Mouse (Mus musculus): ENCODE results near the gene P2ry13. TPM values are rescaled to one million over a fixed set of nuclear protein-coding genes. Genes with fewer than 3 reads are reported as not detected.

The P2ry13 gene
- 3.7 and 4.1 TPM in 2 replicates for polyA plus RNA-seq (2012; rRNA removed)

DNA sequence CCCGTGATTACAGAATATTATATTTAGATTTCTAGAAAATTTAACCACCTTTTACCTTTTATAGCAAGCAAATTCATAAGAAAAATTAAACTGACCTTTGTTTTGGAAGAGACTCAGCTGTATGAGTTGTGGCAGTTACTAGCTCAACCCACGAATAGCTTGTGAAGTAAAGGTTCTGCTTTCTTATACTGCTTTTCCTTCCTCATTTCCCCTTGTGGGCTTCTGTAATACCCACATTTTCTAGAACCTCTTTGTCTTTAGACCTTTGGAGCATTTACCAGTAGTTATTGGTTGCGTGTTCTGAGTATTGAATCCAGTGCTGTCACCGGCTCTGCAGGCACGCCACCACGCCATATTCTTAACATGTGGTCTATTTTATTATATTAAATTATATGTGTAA is at the start of gene P2ry13:
TSS of gene P2ry13 (minus strand) at position 156 of the 400 bp plus-strand sequence.
- 97% methylated on average over 6 of the region's 6 CpGs for whole genome bisulfite sequencing
- Histone ChIP-seq H3K27ac (ENCODE audit: insufficient read depth, low read length) (no peak within 1 kb of the TSS), H3K4me3 (replicated peaks; ENCODE audit: insufficient read depth, low read depth, low read length) (no peak within 1 kb of the TSS), H3K27me3 (ENCODE audit: control insufficient read depth, insufficient read depth, low read length) (no peaks in the 10 kb centered on the region), H3K4me1 (ENCODE audit: control insufficient read depth, insufficient read depth, low read length) (peaks cover 4% of the 10 kb centered on the region; the same call in 1 of the 2 replicates)
- no peak for DNase-seq
- TF ChIP-seq POLR2A (IDR thresholded peaks at IDR 0.05; ENCODE audit: borderline replicate concordance, insufficient read depth, low read length) (no peak), CTCF (IDR thresholded peaks at IDR 0.05; ENCODE audit: borderline replicate concordance, insufficient read depth, low read depth, low read length) (no peak)

- H3K4me1 ChIP-seq (ENCODE audit: control insufficient read depth, insufficient read depth, low read length), result no peaks in the 10 kb centered on the region
- H3K4me3 ChIP-seq (replicated peaks; ENCODE audit: insufficient read depth, low read depth, low read length), result no peak overlapping the region
- no peaks in the 10 kb centered on the region for H3K27me3 ChIP-seq (ENCODE audit: control insufficient read depth, insufficient read depth, low read length)
- no peak overlapping the region for H3K27ac ChIP-seq (ENCODE audit: insufficient read depth, low read length)
- WGBS, result 68% methylated on average over 20 of the region's 20 CpGs
- DNase-seq, result no peak
- TF ChIP-seq POLR2A (IDR thresholded peaks at IDR 0.05; ENCODE audit: borderline replicate concordance, insufficient read depth, low read length), result no peak
- TF ChIP-seq CTCF (IDR thresholded peaks at IDR 0.05; ENCODE audit: borderline replicate concordance, insufficient read depth, low read depth, low read length), result no peak
Measured at GRCm38 (mm10) chr3:59257740-59258664, 47.3 kb upstream of the P2ry13 start.

GRCm38 (mm10) chr3:59250454-59250853 is 39.8 kb upstream of the P2ry13 start:
- WGBS, result 84% methylated on average over 1 of the region's 1 CpGs

DNA sequence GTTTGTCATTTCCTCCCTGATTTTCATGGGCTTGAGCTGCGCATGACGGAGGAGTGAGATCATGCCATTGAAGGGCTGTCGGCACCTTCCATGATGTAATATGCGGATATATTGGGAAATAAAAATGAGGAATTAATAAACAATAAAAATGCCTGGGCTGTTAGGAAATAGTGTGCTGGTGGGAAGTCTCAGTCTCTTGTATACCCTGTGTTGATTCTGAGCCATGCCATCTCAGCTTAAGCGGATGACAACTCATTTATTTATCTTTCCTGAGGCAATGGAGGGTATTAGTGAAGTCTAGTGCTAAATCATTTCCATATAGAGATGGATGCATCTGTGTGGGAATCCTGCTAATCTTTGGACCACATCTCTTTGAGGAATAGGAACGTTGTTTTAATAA is 37.3 kb upstream of the P2ry13 start:
- no peak overlapping the region for H3K27ac ChIP-seq (ENCODE audit: insufficient read depth, low read length)

More at GRCm38 (mm10) chr3:59250454-59250853, 39.8 kb upstream of the P2ry13 start:
- DNase-seq, result no peak
- Histone ChIP-seq H3K27ac (ENCODE audit: insufficient read depth, low read length) (no peak overlapping the region), H3K27me3 (ENCODE audit: control insufficient read depth, insufficient read depth, low read length) (no peaks in the 10 kb centered on the region), H3K4me1 (ENCODE audit: control insufficient read depth, insufficient read depth, low read length) (no peaks in the 10 kb centered on the region), H3K4me3 (replicated peaks; ENCODE audit: insufficient read depth, low read depth, low read length) (no peak overlapping the region)
- TF ChIP-seq POLR2A (IDR thresholded peaks at IDR 0.05; ENCODE audit: borderline replicate concordance, insufficient read depth, low read length), result no peak
- TF ChIP-seq CTCF (IDR thresholded peaks at IDR 0.05; ENCODE audit: borderline replicate concordance, insufficient read depth, low read depth, low read length), result no peak

GRCm38 (mm10) chr3:59243384-59243783 is 32.7 kb upstream of the P2ry13 start:
- WGBS, result 41% methylated on average over 6 of the region's 6 CpGs
- no peak for TF ChIP-seq CTCF (IDR thresholded peaks at IDR 0.05; ENCODE audit: borderline replicate concordance, insufficient read depth, low read depth, low read length)
- no peak for TF ChIP-seq POLR2A (IDR thresholded peaks at IDR 0.05; ENCODE audit: borderline replicate concordance, insufficient read depth, low read length)
- H3K27ac ChIP-seq (ENCODE audit: insufficient read depth, low read length), result peak overlapping the region; percentile 26; the same call in 1 of the 2 replicates

More for the DNA sequence above, 37.3 kb upstream of the P2ry13 start:
- WGBS, result 95% methylated on average over 6 of the region's 6 CpGs
- no peaks in the 10 kb centered on the region for H3K27me3 ChIP-seq (ENCODE audit: control insufficient read depth, insufficient read depth, low read length)
- TF ChIP-seq CTCF (IDR thresholded peaks at IDR 0.05; ENCODE audit: borderline replicate concordance, insufficient read depth, low read depth, low read length), result no peak
- no peak for TF ChIP-seq POLR2A (IDR thresholded peaks at IDR 0.05; ENCODE audit: borderline replicate concordance, insufficient read depth, low read length)
- no peak for DNase-seq
- no peak overlapping the region for H3K4me3 ChIP-seq (replicated peaks; ENCODE audit: insufficient read depth, low read depth, low read length)
- no peaks in the 10 kb centered on the region; the same call in 1 of the 2 replicates for H3K4me1 ChIP-seq (ENCODE audit: control insufficient read depth, insufficient read depth, low read length)

DNA sequence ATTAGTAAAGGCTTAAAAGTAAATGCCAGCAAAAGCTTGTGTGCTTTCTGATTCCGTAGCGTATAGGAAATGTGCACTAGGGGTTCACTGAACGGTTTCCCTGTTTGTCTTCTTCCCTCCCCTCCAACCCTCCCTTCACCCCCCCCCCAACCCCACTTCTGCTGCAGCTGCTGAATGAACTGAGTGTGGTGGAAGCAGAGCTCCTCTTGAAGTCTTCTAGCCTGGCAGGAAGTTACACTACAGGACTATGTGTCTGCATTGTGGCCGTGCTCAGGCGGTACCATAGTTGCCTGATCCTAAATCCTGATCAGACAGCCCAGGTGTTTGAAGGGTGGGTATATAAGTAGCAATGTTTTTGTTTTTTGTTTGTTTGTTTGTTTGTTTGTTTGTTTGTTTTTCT is 24.2 kb upstream of the P2ry13 start:
- DNase-seq, result no peak
- Histone ChIP-seq H3K27ac (ENCODE audit: insufficient read depth, low read length) (no peak overlapping the region), H3K27me3 (ENCODE audit: control insufficient read depth, insufficient read depth, low read length) (no peaks in the 10 kb centered on the region), H3K4me3 (replicated peaks; ENCODE audit: insufficient read depth, low read depth, low read length) (no peak overlapping the region), H3K4me1 (ENCODE audit: control insufficient read depth, insufficient read depth, low read length) (no peaks in the 10 kb centered on the region)
- no peak for TF ChIP-seq CTCF (IDR thresholded peaks at IDR 0.05; ENCODE audit: borderline replicate concordance, insufficient read depth, low read depth, low read length)
- 78% methylated on average over 5 of the region's 5 CpGs for WGBS

More at GRCm38 (mm10) chr3:59243384-59243783, 32.7 kb upstream of the P2ry13 start:
- no peaks in the 10 kb centered on the region for H3K27me3 ChIP-seq (ENCODE audit: control insufficient read depth, insufficient read depth, low read length)
- DNase-seq, result peak; percentile 60 to 67
- H3K4me1 ChIP-seq (ENCODE audit: control insufficient read depth, insufficient read depth, low read length), result no peaks in the 10 kb centered on the region; the same call in 1 of the 2 replicates
- H3K4me3 ChIP-seq (replicated peaks; ENCODE audit: insufficient read depth, low read depth, low read length), result no peak overlapping the region

- H3K4me3 ChIP-seq (replicated peaks; ENCODE audit: insufficient read depth, low read depth, low read length), result no peak overlapping the region
- TF ChIP-seq CTCF (IDR thresholded peaks at IDR 0.05; ENCODE audit: borderline replicate concordance, insufficient read depth, low read depth, low read length), result no peak
- TF ChIP-seq POLR2A (IDR thresholded peaks at IDR 0.05; ENCODE audit: borderline replicate concordance, insufficient read depth, low read length), result no peak
- 72% methylated on average over 3 of the region's 3 CpGs for WGBS
- no peaks in the 10 kb centered on the region for H3K27me3 ChIP-seq (ENCODE audit: control insufficient read depth, insufficient read depth, low read length)
- no peaks in the 10 kb centered on the region for H3K4me1 ChIP-seq (ENCODE audit: control insufficient read depth, insufficient read depth, low read length)
- H3K27ac ChIP-seq (ENCODE audit: insufficient read depth, low read length), result no peak overlapping the region
- no peak for DNase-seq
Measured at GRCm38 (mm10) chr3:59230912-59231311, 20.2 kb upstream of the P2ry13 start.
